Mouse (Mus musculus) midbrain, embryonic 13.5 days (tissue): Measurements from ENCODE around the gene Rbms3. TPM values are rescaled to one million over a fixed set of nuclear protein-coding genes. Genes with fewer than 3 reads are reported as not detected.

ENCODE experiments used
- ATAC-seq: fragments of 200-750 bp; cut with Nextera tagmentation; 2 replicates; pipeline ENCODE4 v1.8.0; 2017; ENCODE audit warnings: mild to moderate bottlenecking, moderate TSS enrichment, moderate library complexity
- H3K27ac ChIP-seq: fragments of 300-500 bp; sonication (generic); 2 replicates; pipeline ENCODE4 v1.5.1; 2015; ENCODE audit warnings: inconsistent platforms, mild to moderate bottlenecking, moderate library complexity
- H3K27me3 ChIP-seq: fragments of 300-500 bp; sonication (generic); 2 replicates; pipeline ENCODE4 v1.6.1; 2015; ENCODE audit warnings: mild to moderate bottlenecking, inconsistent platforms
- H3K36me3 ChIP-seq: fragments of 300-500 bp; sonication (generic); 2 replicates; pipeline ENCODE4 v1.6.1; 2015; ENCODE audit warnings: mild to moderate bottlenecking, inconsistent platforms
- H3K4me1 ChIP-seq: fragments of 300-500 bp; sonication (generic); replicated peaks from 2 replicates; pipeline ENCODE4 v1.6.1; 2015; ENCODE audit warnings: inconsistent platforms
- H3K4me2 ChIP-seq: fragments of 300-500 bp; sonication (generic); replicated peaks from 2 replicates; pipeline ENCODE4 v1.6.1; 2015; ENCODE audit warnings: moderate library complexity, mild to moderate bottlenecking, inconsistent platforms
- H3K4me3 ChIP-seq: fragments of 300-500 bp; sonication (generic); replicated peaks from 2 replicates; pipeline ENCODE4 v1.5.1; 2015; ENCODE audit warnings: mild to moderate bottlenecking, inconsistent platforms
- H3K9ac ChIP-seq: fragments of 300-500 bp; sonication (generic); replicated peaks from 2 replicates; pipeline ENCODE4 v1.6.1; 2015; ENCODE audit warnings: mild to moderate bottlenecking, inconsistent platforms
- H3K9me3 ChIP-seq: fragments of 300-500 bp; sonication (generic); 2 replicates; pipeline ENCODE4 v1.6.1; 2016; ENCODE audit warnings: mild to moderate bottlenecking, inconsistent platforms
- WGBS: fragments of 180-500 bp; shearing (Covaris S2); methylation state at CpG from one replicate; pipeline ENCODE4 v1.1.7; 2015; 5-methylcytosine and 5-hydroxymethylcytosine counted together
- polyA plus RNA-seq: library from polyadenylated mRNA; unstranded; fragments of >200 nt; fragmentation: Nextera tagmentation; extraction: Ambion mirVana; gene quantifications from 2 replicates; pipeline ENCODE4 v1.2.1, GENCODE M21; 2015

Gene Rbms3
- polyA plus RNA-seq, 1 experiment from 2014 or later = 30.8 TPM

GRCm38 (mm10) chr9:117154590-117154989, 475.1 kb downstream of the Rbms3 start:
- Histone ChIP-seq H3K27ac (no peak overlapping the region), H3K27me3 (no peaks in the 10 kb centered on the region), H3K4me2 (no peak overlapping the region), H3K9ac (no peak overlapping the region), H3K4me3 (no peak overlapping the region), H3K9me3 (no peaks in the 10 kb centered on the region), H3K4me1 (peaks cover 8% of the 10 kb centered on the region), H3K36me3 (no peaks in the 10 kb centered on the region)
- ATAC-seq = no peak
- 87% methylated on average over 4 of the region's 4 CpGs for WGBS

- no peak; the same call in 1 of the 2 replicates for ATAC-seq
- 59% methylated on average over 20 of the region's 20 CpGs for WGBS
- Histone ChIP-seq H3K9ac (0 out of 2 replicates have a peak overlapping the region, but pooled peaks have one; percentile 34), H3K36me3 (no peaks in the 10 kb centered on the region), H3K4me2 (peak overlapping the region; percentile 25), H3K4me1 (peaks cover 8% of the 10 kb centered on the region), H3K27me3 (no peaks in the 10 kb centered on the region), H3K9me3 (no peaks in the 10 kb centered on the region), H3K27ac (peak overlapping the region; percentile 21; the same call in 1 of the 2 replicates), H3K4me3 (no peak overlapping the region)
Observed at GRCm38 (mm10) chr9:117153686-117154274, 475.9 kb downstream of the Rbms3 start.

GRCm38 (mm10) chr9:117151951-117152350, 477.8 kb downstream of the Rbms3 start:
- H3K27me3 ChIP-seq = no peaks in the 10 kb centered on the region
- H3K27ac ChIP-seq = no peak overlapping the region
- no peaks in the 10 kb centered on the region for H3K36me3 ChIP-seq
- ATAC-seq = no peak
- H3K9me3 ChIP-seq = no peaks in the 10 kb centered on the region
- peaks cover 8% of the 10 kb centered on the region for H3K4me1 ChIP-seq
- no peak overlapping the region for H3K9ac ChIP-seq
- no peak overlapping the region for H3K4me2 ChIP-seq
- WGBS = 75% methylated on average over 3 of the region's 3 CpGs
- no peak overlapping the region for H3K4me3 ChIP-seq

- Histone ChIP-seq H3K27ac (no peak overlapping the region), H3K9me3 (no peaks in the 10 kb centered on the region), H3K4me1 (peaks cover 4% of the 10 kb centered on the region; the same call in 1 of the 2 replicates), H3K36me3 (no peaks in the 10 kb centered on the region), H3K27me3 (no peaks in the 10 kb centered on the region), H3K9ac (no peak overlapping the region), H3K4me2 (no peak overlapping the region), H3K4me3 (no peak overlapping the region)
- WGBS = 80% methylated on average over 7 of the region's 7 CpGs
- no peak for ATAC-seq
Observed at GRCm38 (mm10) chr9:117144057-117144723, 485.5 kb downstream of the Rbms3 start.

- Histone ChIP-seq H3K27me3 (no peaks in the 10 kb centered on the region), H3K27ac (no peak overlapping the region), H3K9ac (no peak overlapping the region), H3K4me2 (no peak overlapping the region), H3K36me3 (no peaks in the 10 kb centered on the region), H3K9me3 (no peaks in the 10 kb centered on the region), H3K4me3 (no peak overlapping the region), H3K4me1 (0 out of 2 replicates have a peak, but pooled peaks cover 5% of the 10 kb centered on the region)
- WGBS = 95% methylated on average over 3 of the region's 3 CpGs
- ATAC-seq = no peak
Observed at GRCm38 (mm10) chr9:117139971-117140370, 489.7 kb downstream of the Rbms3 start.

GRCm38 (mm10) chr9:117136410-117136809, 493.3 kb downstream of the Rbms3 start:
- Histone ChIP-seq H3K27me3 (no peaks in the 10 kb centered on the region), H3K4me2 (no peak overlapping the region), H3K9me3 (no peaks in the 10 kb centered on the region), H3K4me3 (no peak overlapping the region), H3K4me1 (0 out of 2 replicates have a peak, but pooled peaks cover 5% of the 10 kb centered on the region), H3K36me3 (no peaks in the 10 kb centered on the region), H3K9ac (no peak overlapping the region), H3K27ac (no peak overlapping the region)
- 42% methylated on average over 5 of the region's 5 CpGs for WGBS
- ATAC-seq = no peak

- Histone ChIP-seq H3K36me3 (no peaks in the 10 kb centered on the region), H3K4me3 (no peak overlapping the region), H3K4me1 (0 out of 2 replicates have a peak, but pooled peaks cover 5% of the 10 kb centered on the region), H3K9me3 (no peaks in the 10 kb centered on the region), H3K4me2 (no peak overlapping the region), H3K27me3 (no peaks in the 10 kb centered on the region), H3K27ac (no peak overlapping the region), H3K9ac (no peak overlapping the region)
- WGBS = 67% methylated on average over 2 of the region's 2 CpGs
- ATAC-seq = no peak
Observed at GRCm38 (mm10) chr9:117134043-117134442, 495.7 kb downstream of the Rbms3 start.

GRCm38 (mm10) chr9:117126816-117127215, 502.9 kb downstream of the Rbms3 start:
- Histone ChIP-seq H3K9me3 (no peaks in the 10 kb centered on the region), H3K36me3 (no peaks in the 10 kb centered on the region), H3K4me2 (no peak overlapping the region), H3K4me1 (peaks cover 11% of the 10 kb centered on the region), H3K4me3 (no peak overlapping the region), H3K9ac (no peak overlapping the region), H3K27ac (no peak overlapping the region; the same call in 1 of the 2 replicates), H3K27me3 (no peaks in the 10 kb centered on the region)
- 65% methylated on average over 8 of the region's 8 CpGs for WGBS
- no peak for ATAC-seq

- WGBS = 86% methylated on average over 6 of the region's 6 CpGs
- ATAC-seq = no peak
Observed at GRCm38 (mm10) chr9:117125844-117126243, 503.9 kb downstream of the Rbms3 start.

GRCm38 (mm10) chr9:117121572-117121971, 508.1 kb downstream of the Rbms3 start:
- Histone ChIP-seq H3K36me3 (no peaks in the 10 kb centered on the region), H3K4me3 (no peak overlapping the region), H3K4me1 (peaks cover under 1% of the 10 kb centered on the region), H3K9me3 (no peaks in the 10 kb centered on the region), H3K9ac (no peak overlapping the region), H3K27ac (no peak overlapping the region), H3K4me2 (no peak overlapping the region), H3K27me3 (no peaks in the 10 kb centered on the region)
- no peak for ATAC-seq
- 88% methylated on average over 6 of the region's 6 CpGs for WGBS

More at GRCm38 (mm10) chr9:117125844-117126243, 503.9 kb downstream of the Rbms3 start:
- H3K27ac ChIP-seq = no peak overlapping the region
- no peaks in the 10 kb centered on the region for H3K36me3 ChIP-seq
- H3K9ac ChIP-seq = no peak overlapping the region
- H3K27me3 ChIP-seq = no peaks in the 10 kb centered on the region
- H3K4me1 ChIP-seq = peaks cover 11% of the 10 kb centered on the region
- no peak overlapping the region for H3K4me2 ChIP-seq
- no peak overlapping the region for H3K4me3 ChIP-seq
- no peaks in the 10 kb centered on the region for H3K9me3 ChIP-seq

GRCm38 (mm10) chr9:117117181-117117729, 512.5 kb downstream of the Rbms3 start:
- no peak overlapping the region for H3K4me2 ChIP-seq
- H3K27me3 ChIP-seq = no peaks in the 10 kb centered on the region
- WGBS = 90% methylated on average over 10 of the region's 10 CpGs
- no peaks in the 10 kb centered on the region for H3K9me3 ChIP-seq
- no peak overlapping the region for H3K4me3 ChIP-seq
- H3K36me3 ChIP-seq = no peaks in the 10 kb centered on the region
- H3K27ac ChIP-seq = no peak overlapping the region
- no peaks in the 10 kb centered on the region for H3K4me1 ChIP-seq
- no peak overlapping the region for H3K9ac ChIP-seq
- ATAC-seq = no peak

- Histone ChIP-seq H3K4me1 (no peaks in the 10 kb centered on the region), H3K9ac (no peak overlapping the region), H3K27ac (no peak overlapping the region), H3K4me2 (no peak overlapping the region), H3K4me3 (no peak overlapping the region), H3K27me3 (no peaks in the 10 kb centered on the region), H3K36me3 (no peaks in the 10 kb centered on the region), H3K9me3 (no peaks in the 10 kb centered on the region)
- WGBS = 70% methylated on average over 2 of the region's 2 CpGs
- no peak for ATAC-seq
Observed at GRCm38 (mm10) chr9:117115609-117116008, 514.1 kb downstream of the Rbms3 start.
